Mouse (Mus musculus) thymus, adult 2 months (tissue): ENCODE data around the gene Casz1.

Source experiments
- CTCF ChIP-seq: fragments of 200-500 bp; IDR thresholded peaks from 2 replicates; pipeline ENCODE4 v1.5.1; 2012; ENCODE audit warnings: mild to moderate bottlenecking, control low read depth, low read length, moderate library complexity, borderline replicate concordance; ENCODE audit not compliant: control insufficient read depth, poor library complexity, insufficient read depth; ENCODE audit errors: extremely low read depth
- POLR2A ChIP-seq: fragments of 200-500 bp; IDR thresholded peaks from 2 replicates; pipeline ENCODE4 v1.6.1; 2012; ENCODE audit warnings: mild to moderate bottlenecking, low read length, control low read depth, moderate library complexity; ENCODE audit not compliant: control insufficient read depth, poor library complexity, insufficient read depth; ENCODE audit errors: extremely low read depth

- TF ChIP-seq CTCF (no peak), POLR2A (no peak)
These were observed 180.7 kb downstream of the Casz1 start for GRCm38 (mm10) chr4:148984701-148985540.
